Mouse (Mus musculus): ENCODE data around the gene Trim38.

Trim38 gene

DNA sequence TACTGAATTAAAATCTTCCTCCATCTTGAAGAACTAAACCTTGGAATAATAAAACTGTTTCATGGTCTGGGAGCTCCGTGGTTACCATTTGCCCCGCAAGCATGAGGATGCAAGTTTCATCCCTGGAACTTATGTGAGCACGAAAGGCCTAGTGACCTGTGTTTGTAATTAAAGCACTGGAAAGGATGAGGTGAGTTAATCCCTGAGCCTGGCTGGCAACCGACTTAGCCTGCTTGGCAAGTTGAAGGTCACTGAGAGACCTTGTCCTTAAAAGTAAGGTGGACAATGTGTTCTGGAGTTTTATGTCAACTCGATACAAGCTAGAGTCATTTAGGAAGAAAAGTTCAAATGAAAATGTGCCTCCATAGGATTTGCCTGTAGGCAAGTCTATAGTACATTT is 65.1 kb downstream of the Trim38 start:
- DNase-seq (ENCODE audit: low spot score in 2 of 2): no peak

DNA sequence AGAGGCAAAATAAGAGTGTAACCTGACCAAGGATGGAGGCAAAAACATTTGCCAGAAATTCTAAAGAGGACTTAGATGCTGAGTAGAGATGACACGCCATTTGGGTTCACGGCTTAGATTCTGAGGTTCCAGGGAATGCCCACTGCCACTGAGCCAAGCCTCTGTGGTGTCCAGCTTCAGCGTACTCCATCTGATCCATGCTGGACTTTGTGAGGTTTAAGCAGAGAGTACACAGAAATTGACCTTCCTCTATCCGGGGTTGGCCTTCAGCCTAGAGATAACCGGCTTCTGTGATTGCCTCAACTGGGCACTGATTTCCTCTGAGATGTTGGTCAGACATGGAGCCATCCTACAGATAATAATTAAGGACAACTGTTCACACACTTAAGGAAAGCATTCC is 66.9 kb downstream of the Trim38 start:
- DNase-seq (ENCODE audit: low spot score in 2 of 2): no peak

DNA sequence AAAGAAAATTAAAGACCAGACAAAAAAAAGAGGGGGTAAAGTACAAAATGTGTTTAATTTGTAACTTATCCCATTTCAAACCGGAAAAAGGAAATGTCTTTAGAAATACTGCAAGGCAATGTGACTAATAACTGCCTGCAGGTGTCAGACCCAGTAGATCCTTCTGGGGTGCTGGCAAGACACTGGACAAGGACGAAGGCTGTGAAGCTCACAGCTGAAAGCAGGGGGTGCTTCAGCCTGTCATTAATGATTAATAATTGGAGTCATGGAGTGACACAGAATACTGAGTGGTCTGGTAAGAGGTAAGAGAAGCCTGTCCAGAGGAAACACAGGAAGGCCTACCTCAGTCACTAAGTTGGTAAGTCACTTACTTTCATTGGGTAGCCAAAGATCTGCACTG is 69.6 kb downstream of the Trim38 start, which contains the start of gene Slc17a3:
Gene Slc17a3 (plus strand): TSS at position 127 of the 400 bp plus-strand sequence.
- DNase-seq (ENCODE audit: low spot score in 2 of 2): no peak

All from frontal cortex, postnatal 10 days (tissue).